Mouse (Mus musculus) lung, adult 2 months (tissue): ENCODE results near the gene She. TPM values are rescaled to one million over a fixed set of nuclear protein-coding genes. Genes with fewer than 3 reads are reported as not detected.

Experiments used
- DNase-seq: peaks from one replicate; pipeline ENCODE4 v3.0.0; 2022
- H3K4me1 ChIP-seq: fragments of 200-500 bp; 2 replicates; pipeline ENCODE4 v1.6.1; 2011; ENCODE audit warnings: low read length; ENCODE audit not compliant: control insufficient read depth, insufficient read depth
- H3K4me3 ChIP-seq: fragments of 200-500 bp; replicated peaks from 2 replicates; pipeline ENCODE3; 2011; ENCODE audit warnings: low read depth, mild to moderate bottlenecking, control low read depth, low read length; ENCODE audit errors: extremely low read depth
- CTCF ChIP-seq: fragments of 200-500 bp; IDR thresholded peaks from 2 replicates; pipeline ENCODE4 v1.5.1; 2011; ENCODE audit warnings: mild to moderate bottlenecking, low read length, control low read depth; ENCODE audit not compliant: insufficient read depth
- POLR2A ChIP-seq: fragments of 200-500 bp; IDR thresholded peaks from 2 replicates; pipeline ENCODE4 v1.6.1; 2011; ENCODE audit warnings: low read depth, mild to moderate bottlenecking, control low read depth, low read length, borderline replicate concordance; ENCODE audit errors: extremely low read depth
- WGBS: fragments of 180-500 bp; shearing (Covaris S2); methylation state at CpG from one replicate; pipeline ENCODE4 v1.1.7; 2018; 5-methylcytosine and 5-hydroxymethylcytosine counted together
- polyA plus RNA-seq: library from polyadenylated mRNA; depleted of rRNA; stranded (reverse); fragments of >200 nt; gene quantifications from 2 replicates; pipeline ENCODE4 v1.2.3, GENCODE M21; 2012; rRNA removed

She gene
- polyA plus RNA-seq = 15.1 and 16.3 TPM in 2 replicates

DNA sequence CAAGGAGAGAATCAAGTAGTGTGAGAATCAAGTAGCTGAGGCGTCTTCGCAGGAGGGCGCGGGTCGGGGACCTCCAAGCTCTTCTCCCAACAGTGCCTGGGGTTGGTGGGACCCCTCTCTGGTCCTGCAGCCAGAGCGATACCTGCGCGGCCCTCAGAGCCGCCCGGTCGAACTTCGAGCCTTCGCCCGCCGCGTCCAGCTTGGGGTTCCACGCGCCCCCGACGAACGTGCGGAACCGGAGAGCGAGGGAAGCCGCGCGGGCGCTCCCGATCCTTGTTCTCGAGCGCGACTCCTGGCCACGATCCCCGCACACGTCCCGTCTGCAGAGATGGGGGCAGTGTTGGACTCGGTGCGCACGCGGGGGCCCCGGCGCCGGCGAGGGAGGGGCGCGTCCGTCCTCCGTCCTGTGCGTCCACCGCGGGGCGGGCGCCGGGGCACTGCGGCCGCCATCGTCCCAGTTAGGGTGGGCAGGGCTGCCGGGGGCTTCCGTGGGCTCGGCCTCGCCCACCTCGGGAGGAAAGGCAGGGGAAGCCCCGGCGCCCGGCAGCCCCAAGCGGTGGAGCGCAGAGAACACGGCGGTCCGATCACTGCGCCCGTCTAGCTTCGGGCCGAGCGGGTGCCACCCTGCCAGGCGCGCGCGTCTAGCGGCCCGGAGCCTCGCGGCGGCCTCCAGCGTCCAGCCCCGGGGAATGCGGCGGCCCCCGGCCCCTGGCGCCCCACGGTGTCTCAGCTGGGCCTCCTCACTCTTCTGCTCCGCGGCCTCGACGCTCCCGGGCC lies at the start of gene She:
Gene She, plus strand, starts transcription at position 556 of the 777 bp plus-strand sequence.
- 4% methylated on average over 79 of the region's 96 CpGs for WGBS
- peak within 1 kb of the TSS; percentile 62 for H3K4me3 ChIP-seq
- TF ChIP-seq CTCF = no peak
- TF ChIP-seq POLR2A = peak; percentile 55; the same call in 1 of the 2 replicates
- peaks cover 4% of the 10 kb centered on the region for H3K4me1 ChIP-seq
- no peak for DNase-seq

DNA sequence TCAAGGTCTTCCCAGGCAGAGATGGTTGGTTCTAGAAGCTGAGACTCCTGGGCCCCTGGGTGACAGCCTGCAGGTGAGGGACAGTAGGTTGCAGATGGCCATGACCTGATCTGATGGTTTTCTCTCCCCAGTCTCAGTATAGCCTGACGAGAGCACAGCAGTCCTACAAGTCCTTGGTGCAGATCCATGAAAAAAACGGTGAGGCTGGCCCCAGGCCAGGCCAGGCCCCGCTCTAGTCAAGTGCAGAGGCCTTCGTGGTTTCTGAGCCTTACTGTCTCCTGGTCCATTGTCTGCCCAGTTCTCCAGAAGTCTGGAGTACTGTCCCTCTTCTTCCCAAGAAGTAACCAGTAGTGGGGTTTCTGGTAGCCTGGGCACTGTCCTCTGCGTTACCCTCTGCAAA lies 49.5 kb upstream of the She start:
- 72% methylated on average over 5 of the region's 5 CpGs for WGBS
- H3K4me1 ChIP-seq = peaks cover 6% of the 10 kb centered on the region

DNA sequence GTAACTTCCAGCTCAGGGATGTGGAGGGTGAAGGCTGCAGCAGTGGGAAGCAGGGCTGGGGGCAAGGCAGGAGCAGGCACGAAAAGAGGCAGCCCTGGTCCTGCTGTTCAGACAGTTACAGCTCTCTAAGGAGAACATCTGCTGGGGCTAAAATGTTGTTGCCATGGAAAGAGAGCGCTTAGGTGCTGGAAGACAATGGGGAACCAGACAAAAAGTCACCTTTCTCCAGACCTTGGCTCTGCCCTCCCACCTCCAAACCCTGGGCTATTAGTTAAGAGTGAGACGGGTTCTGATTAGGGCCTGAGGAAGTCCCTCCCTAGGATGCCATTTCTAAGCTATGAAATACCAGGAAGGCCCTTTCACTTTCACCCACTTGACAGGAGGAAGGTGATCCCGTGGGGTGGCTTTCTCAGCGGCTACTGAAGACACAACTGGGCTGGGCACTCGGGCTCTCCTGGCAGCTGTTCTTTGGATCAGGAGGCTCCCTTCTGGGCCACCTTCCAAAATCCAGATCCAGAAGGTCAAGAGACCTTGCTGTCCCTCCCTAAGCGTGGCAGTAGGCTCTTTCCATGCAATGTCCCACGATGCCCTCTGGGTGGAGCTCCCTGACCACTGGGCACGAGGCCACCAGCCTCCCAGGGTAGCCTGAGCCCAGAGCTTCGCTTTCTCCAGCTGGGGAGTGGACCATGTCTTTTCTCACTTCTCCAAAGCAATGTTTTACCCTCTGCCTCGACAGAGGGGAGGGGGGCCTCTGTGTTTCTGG lies 46.0 kb upstream of the She start:
- Histone ChIP-seq H3K4me3 (peak overlapping the region; percentile 36), H3K4me1 (peaks cover 6% of the 10 kb centered on the region)
- peak; percentile 24; the same call in 1 of the 2 replicates for TF ChIP-seq POLR2A
- TF ChIP-seq CTCF = peak; percentile 92
- DNase-seq = peak; percentile 82
- WGBS = 11% methylated on average over 11 of the region's 11 CpGs

More for the DNA sequence above, 49.5 kb upstream of the She start:
- TF ChIP-seq POLR2A (no peak), CTCF (no peak)
- no peak overlapping the region for H3K4me3 ChIP-seq
- no peak for DNase-seq

DNA sequence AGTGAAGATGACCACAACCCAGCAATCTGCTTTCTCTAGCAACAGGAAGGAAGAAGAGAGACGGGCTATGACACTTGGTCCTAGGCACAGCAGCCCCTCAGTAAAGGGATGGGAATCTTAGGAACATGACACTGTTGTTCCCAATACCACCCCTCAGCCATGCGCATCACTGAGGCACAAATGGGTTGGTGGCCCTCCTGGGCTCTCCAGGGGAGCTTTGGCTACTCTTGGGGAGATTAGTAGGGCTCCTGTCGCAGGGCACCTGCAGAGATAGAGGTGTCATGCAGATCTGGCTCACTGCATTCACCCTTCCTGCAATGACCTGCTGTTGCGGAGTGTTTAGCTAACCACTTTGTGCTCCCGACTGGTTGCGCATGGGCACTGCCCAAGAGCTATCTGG lies 44.9 kb upstream of the She start:
- peaks cover 6% of the 10 kb centered on the region for H3K4me1 ChIP-seq
- DNase-seq = no peak
- TF ChIP-seq POLR2A (no peak), CTCF (no peak)
- 82% methylated on average over 6 of the region's 6 CpGs for WGBS
- H3K4me3 ChIP-seq = no peak overlapping the region

DNA sequence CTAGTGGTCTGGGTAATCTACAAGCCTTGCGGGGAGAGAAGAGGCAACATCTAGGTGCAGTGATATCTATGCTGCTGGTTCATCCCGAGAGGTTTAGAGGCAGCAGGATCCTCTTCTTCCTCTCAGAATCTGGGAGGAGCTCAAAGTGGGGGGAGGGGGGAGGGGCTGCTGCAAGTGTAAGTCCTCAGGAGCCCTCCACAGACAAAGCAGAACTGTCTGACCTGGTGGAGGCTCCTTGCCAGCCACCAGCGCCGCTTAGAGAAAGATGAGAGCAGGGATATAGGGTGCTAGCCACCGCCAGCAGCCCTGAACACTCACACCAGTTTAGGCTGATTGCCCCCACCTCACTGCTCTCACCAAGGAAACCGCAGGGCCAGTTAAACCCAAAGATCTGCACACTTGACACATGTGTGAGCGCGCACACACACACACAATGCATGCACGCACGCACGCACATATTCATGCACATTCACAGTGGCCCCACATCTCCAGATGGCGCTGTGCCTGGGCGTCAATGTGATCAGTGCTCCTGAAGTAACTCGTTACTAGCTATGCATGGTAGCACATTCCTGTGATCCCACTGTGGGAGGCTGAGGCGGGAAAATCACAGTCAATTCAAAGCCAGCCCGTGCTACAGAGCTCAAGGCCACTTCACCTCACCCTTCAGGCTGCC lies 42.4 kb upstream of the She start:
- DNase-seq = no peak
- no peak overlapping the region for H3K4me3 ChIP-seq
- H3K4me1 ChIP-seq = peaks cover 6% of the 10 kb centered on the region
- TF ChIP-seq CTCF = no peak
- no peak for TF ChIP-seq POLR2A
- WGBS = 72% methylated on average over 16 of the region's 16 CpGs

DNA sequence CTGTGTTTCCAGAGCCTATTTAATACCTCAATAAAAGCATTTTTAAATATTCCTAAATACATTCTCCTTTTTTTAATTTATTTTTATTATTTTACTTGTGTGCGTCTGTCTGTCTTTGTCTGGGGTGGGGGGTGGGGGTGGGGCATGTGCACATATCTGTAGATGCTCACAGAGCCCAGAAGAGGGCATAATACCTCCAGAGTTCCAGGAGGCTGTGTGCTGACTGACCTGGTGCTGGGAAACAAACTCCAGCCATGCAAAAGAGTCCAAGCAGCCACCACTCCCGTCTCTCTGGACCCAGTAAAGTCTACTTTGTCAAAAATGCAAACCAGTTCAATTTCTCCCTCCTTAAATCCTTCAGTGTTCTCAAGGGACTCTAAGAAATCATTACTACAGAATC lies 36.6 kb upstream of the She start:
- 65% methylated on average over 2 of the region's 2 CpGs for WGBS
- no peak overlapping the region for H3K4me3 ChIP-seq
- TF ChIP-seq CTCF (no peak), POLR2A (no peak)
- H3K4me1 ChIP-seq = no peaks in the 10 kb centered on the region
- no peak for DNase-seq

DNA sequence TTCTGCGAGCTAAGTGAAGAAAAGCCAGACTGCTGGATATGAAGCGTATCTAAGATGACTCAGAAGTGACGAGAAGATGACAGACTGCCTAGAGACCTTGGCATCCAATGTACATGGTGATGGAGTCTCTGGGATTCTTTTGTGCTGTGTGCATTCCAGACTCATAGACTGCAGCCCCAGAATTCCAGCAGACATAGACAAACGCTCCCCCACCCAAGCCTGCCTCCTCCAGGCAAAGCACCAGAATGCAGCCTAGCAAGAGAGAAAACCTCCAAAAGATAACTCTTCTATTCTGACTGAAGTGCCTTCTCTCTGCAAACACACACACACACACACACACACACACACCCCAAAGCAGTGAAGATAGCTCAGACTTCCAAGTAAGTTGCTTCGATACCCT lies 35.4 kb upstream of the She start:
- TF ChIP-seq POLR2A (no peak), CTCF (no peak)
- H3K4me1 ChIP-seq = no peaks in the 10 kb centered on the region
- WGBS = 56% methylated on average over 5 of the region's 5 CpGs
- DNase-seq = no peak
- H3K4me3 ChIP-seq = no peak overlapping the region

DNA sequence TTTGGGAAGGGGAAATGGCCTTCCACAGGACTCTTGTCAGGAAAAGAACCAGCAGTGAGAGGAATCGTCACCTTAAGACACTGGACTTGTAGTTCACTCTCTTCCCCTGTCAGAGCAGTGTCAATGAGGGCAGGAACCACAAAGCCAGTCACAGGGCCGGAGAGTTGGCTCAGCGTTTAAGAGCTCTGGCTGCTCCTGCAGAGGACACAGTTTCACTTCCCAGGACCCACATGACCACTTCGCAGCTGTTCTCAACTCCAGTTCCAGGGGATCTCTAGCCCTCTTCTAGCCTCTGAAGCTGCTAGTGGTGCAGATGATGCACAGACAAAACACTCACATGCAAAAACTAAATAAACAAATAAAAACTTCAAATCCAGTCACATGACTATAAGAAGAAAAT lies 34.8 kb upstream of the She start:
- H3K4me1 ChIP-seq = no peaks in the 10 kb centered on the region
- 19% methylated on average over 4 of the region's 4 CpGs for WGBS
- H3K4me3 ChIP-seq = no peak overlapping the region
- TF ChIP-seq POLR2A (no peak), CTCF (no peak)
- DNase-seq = no peak

DNA sequence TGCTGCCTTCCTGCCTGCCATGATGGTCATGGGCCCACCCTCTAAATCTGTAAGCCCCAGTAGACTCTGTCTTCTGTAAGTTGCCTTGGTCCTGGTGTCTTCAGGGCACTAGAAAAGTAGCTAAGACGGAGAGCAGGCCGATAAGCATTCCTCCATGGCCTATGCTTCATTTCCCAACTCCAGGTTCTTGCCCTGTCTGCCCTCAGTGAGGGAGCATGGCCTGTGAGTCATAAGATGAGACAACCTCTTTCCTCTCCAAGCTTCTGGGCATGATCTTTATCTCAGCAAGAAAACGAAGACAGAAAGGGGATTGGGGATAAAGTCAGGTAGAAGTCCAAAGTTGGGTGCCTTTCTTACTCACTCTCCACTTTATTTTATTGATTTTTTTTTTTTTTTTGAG lies 32.7 kb upstream of the She start:
- 80% methylated on average over 3 of the region's 3 CpGs for WGBS
- no peak for DNase-seq
- TF ChIP-seq POLR2A = no peak
- no peak for TF ChIP-seq CTCF
- no peak overlapping the region for H3K4me3 ChIP-seq
- H3K4me1 ChIP-seq = peaks cover 5% of the 10 kb centered on the region
